Mouse (Mus musculus) cerebellum, adult 2 months (tissue): Measurements from ENCODE around the gene Timm10. TPM values are rescaled to one million over a fixed set of nuclear protein-coding genes. Genes with fewer than 3 reads are reported as not detected.

Source experiments
- DNase-seq, 2 experiments: peaks; one replicate each; pipeline ENCODE4 v3.0.0; 2021
- H3K27ac ChIP-seq: fragments of 200-500 bp; 2 replicates; pipeline ENCODE4 v1.5.1; 2012; ENCODE audit warnings: low read length, control low read depth, inconsistent platforms; ENCODE audit not compliant: insufficient read depth
- H3K27me3 ChIP-seq: fragments of 200-500 bp; 2 replicates; pipeline ENCODE4 v1.6.1; 2012; ENCODE audit warnings: inconsistent platforms, mild to moderate bottlenecking, low read length, moderate library complexity; ENCODE audit not compliant: control insufficient read depth, insufficient read depth
- H3K4me1 ChIP-seq: fragments of 200-500 bp; 2 replicates; pipeline ENCODE4 v1.6.1; 2011; ENCODE audit warnings: low read length; ENCODE audit not compliant: control insufficient read depth, insufficient read depth
- H3K4me3 ChIP-seq: fragments of 200-500 bp; replicated peaks from 2 replicates; pipeline ENCODE3; 2011; ENCODE audit warnings: mild to moderate bottlenecking, low read depth, low read length, control low read depth; ENCODE audit not compliant: insufficient read depth
- CTCF ChIP-seq: fragments of 200-500 bp; IDR thresholded peaks from 2 replicates; pipeline ENCODE4 v1.5.1; 2011; ENCODE audit warnings: low read depth, mild to moderate bottlenecking, control low read depth, low read length, moderate library complexity, borderline replicate concordance; ENCODE audit not compliant: insufficient read depth
- POLR2A ChIP-seq: fragments of 200-500 bp; IDR thresholded peaks from 2 replicates; pipeline ENCODE4 v1.6.1; 2011; ENCODE audit warnings: low read length, control low read depth, borderline replicate concordance; ENCODE audit not compliant: insufficient read depth
- WGBS: fragments of 180-500 bp; shearing (Covaris S2); methylation state at CpG from one replicate; pipeline ENCODE4 v1.1.7; 2018; 5-methylcytosine and 5-hydroxymethylcytosine counted together
- polyA plus RNA-seq: library from polyadenylated mRNA; depleted of rRNA; stranded (reverse); fragments of >200 nt; gene quantifications from 2 replicates; pipeline ENCODE4 v1.2.3, GENCODE M21; 2012

Timm10 gene
- polyA plus RNA-seq, 1 experiment = 88.4 TPM

GRCm38 (mm10) chr2:84822552-84822951, 4.2 kb upstream of the Timm10 start, which contains the start of gene Smtnl1:
TSS of gene Smtnl1 (minus strand) at chr2:84822652.
- TF ChIP-seq POLR2A (no peak), CTCF (no peak)
- no peaks in the 10 kb centered on the region for H3K27me3 ChIP-seq
- 62% methylated on average over 13 of the region's 13 CpGs for WGBS

GRCm38 (mm10) chr2:84823237-84823636, 3.6 kb upstream of the Timm10 start:
- Histone ChIP-seq H3K27ac (no peak overlapping the region), H3K27me3 (no peaks in the 10 kb centered on the region), H3K4me3 (no peak overlapping the region), H3K4me1 (no peaks in the 10 kb centered on the region; the same call in 1 of the 2 replicates)
- TF ChIP-seq POLR2A (no peak), CTCF (no peak)
- no peak for DNase-seq
- WGBS = 29% methylated on average over 2 of the region's 2 CpGs

More at GRCm38 (mm10) chr2:84822552-84822951, 4.2 kb upstream of the Timm10 start, which contains the start of gene Smtnl1:
- DNase-seq = no peak
- no peaks in the 10 kb centered on the region; the same call in 1 of the 2 replicates for H3K4me1 ChIP-seq
- no peak within 1 kb of the TSS for H3K4me3 ChIP-seq
- no peak within 1 kb of the TSS for H3K27ac ChIP-seq

GRCm38 (mm10) chr2:84827283-84827920, 605 bp downstream of the Timm10 start:
- WGBS = 1% methylated on average over 29 of the region's 29 CpGs
- Histone ChIP-seq H3K4me1 (no peaks in the 10 kb centered on the region; the same call in 1 of the 2 replicates), H3K27ac (no peak overlapping the region), H3K27me3 (no peaks in the 10 kb centered on the region), H3K4me3 (peak overlapping the region; percentile 77)
- DNase-seq = peak in 1 of 2 experiments; percentile 22
- TF ChIP-seq POLR2A = no peak
- TF ChIP-seq CTCF = no peak

- TF ChIP-seq POLR2A (no peak), CTCF (peak; percentile 90)
- Histone ChIP-seq H3K27me3 (no peaks in the 10 kb centered on the region), H3K27ac (no peak overlapping the region)
Measured at GRCm38 (mm10) chr2:84831666-84832391, 5.0 kb downstream of the Timm10 start.

GRCm38 (mm10) chr2:84837107-84837506, 10.3 kb downstream of the Timm10 start:
- 75% methylated on average over 8 of the region's 8 CpGs for WGBS
- Histone ChIP-seq H3K27ac (no peak overlapping the region), H3K4me1 (no peaks in the 10 kb centered on the region), H3K4me3 (no peak overlapping the region), H3K27me3 (no peaks in the 10 kb centered on the region; the same call in 1 of the 2 replicates)
- TF ChIP-seq POLR2A = no peak
- TF ChIP-seq CTCF = no peak
- DNase-seq = no peak

More at GRCm38 (mm10) chr2:84831666-84832391, 5.0 kb downstream of the Timm10 start:
- Histone ChIP-seq H3K4me1 (no peaks in the 10 kb centered on the region), H3K4me3 (no peak overlapping the region)
- 23% methylated on average over 10 of the region's 10 CpGs for WGBS
- peak; percentile 68 to 72 for DNase-seq

- Histone ChIP-seq H3K4me3 (no peak overlapping the region), H3K27ac (no peak overlapping the region), H3K27me3 (no peaks in the 10 kb centered on the region; the same call in 1 of the 2 replicates), H3K4me1 (no peaks in the 10 kb centered on the region)
- WGBS = 38% methylated on average over 9 of the region's 9 CpGs
- TF ChIP-seq CTCF = no peak
- no peak for TF ChIP-seq POLR2A
- no peak for DNase-seq
Measured at GRCm38 (mm10) chr2:84837817-84838592, 11.2 kb downstream of the Timm10 start.

GRCm38 (mm10) chr2:84838593-84838949, 11.8 kb downstream of the Timm10 start, which contains the start of gene Slc43a1:
TSS of gene Slc43a1 (plus strand) at chr2:84838850.
- DNase-seq = no peak
- no peaks in the 10 kb centered on the region; the same call in 1 of the 2 replicates for H3K27me3 ChIP-seq
- TF ChIP-seq POLR2A = no peak
- no peak for TF ChIP-seq CTCF
- no peak within 1 kb of the TSS for H3K27ac ChIP-seq
- WGBS = 39% methylated on average over 10 of the region's 10 CpGs
- H3K4me3 ChIP-seq = no peak within 1 kb of the TSS
- H3K4me1 ChIP-seq = no peaks in the 10 kb centered on the region
